Mouse (Mus musculus): ENCODE results near the gene Sgcd. TPM values are rescaled to one million over a fixed set of nuclear protein-coding genes. Genes with fewer than 3 reads are reported as not detected.
"Not testable (repeated sequence)": the region's sequence is repeated elsewhere in the genome, so short reads cannot be mapped to it uniquely, and the experiment has no call there.

The Sgcd gene
- total RNA-seq, 4 experiments from 2014 or later = 11.7 to 14.7 (median 12.5) TPM

DNA sequence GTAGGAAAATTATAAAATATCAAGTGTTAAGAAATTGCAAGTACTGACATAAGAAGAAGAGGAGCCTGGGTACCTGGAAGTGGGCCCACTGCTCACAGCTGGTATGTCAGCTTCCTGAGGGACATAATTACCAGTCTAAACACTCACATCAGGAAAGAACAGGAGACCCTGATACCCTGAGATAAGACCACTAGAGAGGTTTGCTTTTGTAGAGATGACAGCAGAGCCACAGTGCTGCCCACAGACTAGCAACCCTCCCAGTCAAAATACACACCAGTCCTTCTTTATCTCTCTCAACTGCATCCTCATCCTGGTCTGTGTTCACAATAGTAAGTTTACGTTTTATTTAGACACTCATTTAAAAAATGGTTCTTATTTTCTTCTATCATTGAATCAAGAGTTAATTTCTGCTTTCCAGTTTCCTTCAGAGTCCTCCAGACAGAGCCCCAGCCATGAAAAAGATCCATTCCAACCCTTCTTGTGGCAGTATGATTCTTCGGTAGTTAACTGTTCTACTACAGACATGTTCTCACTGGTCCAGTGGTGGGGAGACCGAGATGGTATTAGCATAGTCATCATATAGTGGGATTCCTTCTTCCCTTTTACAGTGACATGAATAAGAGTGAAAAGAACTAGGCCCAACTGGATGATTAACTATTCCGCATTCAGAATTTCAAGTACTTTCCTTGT, 211.4 kb downstream of the Sgcd start:
- DNase-seq (ENCODE audit: low spot score in 2 of 2) = no peak

DNA sequence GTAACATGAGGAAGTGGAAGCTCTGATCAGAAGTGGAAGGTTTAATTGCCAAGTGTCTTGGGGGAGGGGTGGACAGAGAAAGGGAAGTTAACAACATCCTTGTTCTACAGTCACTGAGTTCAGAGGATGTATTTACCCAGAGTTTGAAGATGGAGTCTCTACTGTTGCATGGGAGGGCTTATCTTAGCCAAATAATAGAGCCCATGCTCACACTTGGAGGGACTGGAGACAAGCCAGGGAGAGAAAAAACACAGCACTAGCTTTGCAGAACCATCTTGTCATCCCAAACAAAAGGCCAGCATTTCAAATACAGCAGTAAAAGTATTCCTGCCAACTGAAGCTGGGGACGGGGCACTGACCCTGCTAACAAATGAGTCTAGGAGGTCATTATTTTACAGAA, 212.8 kb downstream of the Sgcd start:
- DNase-seq (ENCODE audit: low spot score in 2 of 2) = no peak

DNA sequence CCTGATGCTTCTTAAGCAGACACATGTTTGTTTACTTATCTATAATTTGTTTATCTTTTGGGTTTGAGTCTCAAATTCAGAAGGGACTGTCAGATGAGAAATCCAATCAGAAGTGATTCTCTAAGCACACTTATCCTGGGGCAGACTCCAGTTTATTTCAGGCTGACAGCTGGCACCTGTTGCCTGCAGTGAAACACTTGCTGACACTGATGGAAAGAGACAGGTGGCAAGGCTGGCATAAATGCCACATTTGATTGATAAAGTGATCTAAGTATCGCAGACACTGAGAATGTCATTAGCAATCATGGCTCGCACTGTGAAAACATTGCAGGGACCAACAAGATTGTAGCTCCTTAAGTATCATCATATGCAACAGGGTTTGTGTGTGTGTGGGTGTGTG, 222.9 kb downstream of the Sgcd start:
- DNase-seq (ENCODE audit: low spot score in 2 of 2) = no peak

DNA sequence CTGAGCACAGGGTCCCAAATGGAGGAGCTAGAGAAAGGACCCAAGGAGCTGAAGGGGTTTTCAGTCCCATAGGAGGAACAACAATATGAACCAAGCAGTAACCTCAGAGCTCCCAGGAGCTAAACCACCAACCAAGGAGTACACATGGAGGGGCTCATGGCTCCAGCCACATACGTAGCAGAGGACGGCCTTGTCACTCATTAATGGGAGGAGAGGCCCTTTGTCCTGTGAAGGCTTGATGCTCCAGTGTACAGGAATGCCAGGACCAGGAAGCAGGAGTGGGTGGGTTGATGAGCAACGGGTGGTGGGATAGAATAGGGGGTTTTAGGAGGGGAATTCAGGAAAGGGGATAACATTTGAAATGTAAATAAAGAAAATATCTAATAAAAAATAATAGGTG, 225.2 kb downstream of the Sgcd start:
- DNase-seq (ENCODE audit: low spot score in 2 of 2) = not testable (repeated sequence)

DNA sequence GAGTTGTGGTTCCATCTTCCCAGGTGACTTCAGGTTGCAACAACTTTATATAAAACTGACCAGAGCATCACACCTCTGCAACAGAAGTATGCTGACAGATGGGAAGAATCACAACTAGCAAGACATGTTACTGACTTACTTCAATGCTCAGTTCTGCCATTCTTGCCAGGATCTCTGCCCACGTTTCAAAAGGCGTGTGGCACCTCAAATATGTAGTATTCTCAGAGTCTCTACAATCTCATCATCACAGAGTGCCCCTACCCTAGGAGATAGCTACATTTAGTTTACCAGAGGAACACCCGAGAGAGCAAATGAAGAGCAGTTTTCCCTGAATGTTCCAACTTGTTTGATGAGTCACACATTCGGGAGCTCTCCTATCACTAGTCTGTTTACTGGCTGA, 229.8 kb downstream of the Sgcd start:
- DNase-seq (ENCODE audit: low spot score in 2 of 2) = no peak

DNA sequence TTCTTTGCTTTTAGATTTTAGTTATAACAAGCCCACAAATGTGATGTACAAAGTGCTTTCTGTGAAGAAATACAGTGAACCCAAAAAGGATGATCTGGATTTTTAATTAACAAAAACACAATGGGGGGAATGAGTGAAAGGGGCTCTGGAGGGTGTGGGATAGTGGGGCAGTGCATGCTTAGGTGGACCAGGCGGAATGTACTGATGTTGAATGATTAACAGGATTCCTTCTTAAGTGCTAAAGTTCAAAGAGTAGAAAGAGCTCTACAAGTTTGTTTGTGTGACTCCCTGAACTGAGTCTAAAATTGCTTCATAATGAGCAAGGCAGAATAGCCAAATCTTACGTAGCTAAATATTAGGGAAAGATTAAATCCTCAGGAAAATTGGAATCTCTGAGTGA, 246.0 kb downstream of the Sgcd start:
- no peak for DNase-seq (ENCODE audit: low spot score in 2 of 2)

DNA sequence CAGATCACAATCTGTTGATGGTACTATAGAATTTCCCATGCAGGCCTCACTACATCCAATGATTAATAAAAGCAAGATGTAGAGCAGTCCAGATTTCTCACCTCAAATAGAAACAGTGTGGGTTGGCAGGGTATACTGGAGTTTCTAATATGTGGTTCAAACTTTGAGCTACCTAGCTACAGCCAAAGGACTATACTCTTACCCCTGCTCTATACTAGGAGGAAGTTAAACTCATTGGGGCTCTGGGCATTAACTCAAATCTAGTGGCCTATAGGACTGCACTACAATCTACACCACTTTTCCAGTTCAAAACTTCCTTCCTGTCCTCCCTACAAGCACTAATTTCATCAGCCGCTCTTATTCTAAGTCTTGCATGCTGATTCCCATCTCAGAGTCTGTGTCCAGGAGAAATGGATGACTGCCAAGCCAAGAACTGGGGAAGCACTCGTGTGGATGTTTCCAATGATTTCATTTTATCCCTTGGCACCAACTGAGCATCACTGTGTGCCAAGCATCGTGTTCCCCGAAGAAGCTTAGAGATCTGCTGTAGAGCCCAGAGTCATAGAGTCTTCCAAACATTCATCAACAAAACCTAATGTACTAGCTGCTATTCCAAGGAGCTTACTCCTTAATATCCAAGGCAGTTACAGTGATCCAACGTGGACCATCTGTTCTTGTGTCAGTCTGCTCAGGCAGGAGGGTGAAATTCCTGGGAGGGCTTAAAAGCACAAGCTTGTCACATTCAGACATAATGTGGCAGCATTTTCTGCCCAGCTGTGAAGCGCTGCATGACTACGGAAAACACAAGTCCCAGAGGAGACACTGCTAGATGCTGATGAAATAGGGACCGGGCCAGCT, 283.6 kb downstream of the Sgcd start:
- DNase-seq (ENCODE audit: low spot score in 2 of 2) = peak; percentile 5 to 19

DNA sequence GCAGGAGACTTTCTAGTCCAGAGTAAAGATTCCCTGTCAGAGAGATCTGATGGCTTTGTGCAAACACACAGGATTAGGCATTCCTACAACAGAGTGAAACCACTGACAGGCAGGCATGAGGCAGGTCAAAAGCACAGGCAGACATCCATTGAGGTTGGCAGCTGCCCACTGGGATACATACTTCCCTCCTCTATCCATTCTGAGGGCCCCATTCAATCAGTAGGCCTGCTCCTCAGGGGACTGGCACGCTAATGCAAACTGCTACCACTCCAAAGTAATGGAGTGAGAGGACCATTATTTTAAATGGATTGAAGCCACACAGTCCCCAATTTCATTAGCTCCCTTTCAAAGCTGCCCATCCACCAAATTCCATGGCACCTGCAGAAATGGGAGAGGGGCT, 293.2 kb downstream of the Sgcd start:
- no peak for DNase-seq (ENCODE audit: low spot score in 2 of 2)

DNA sequence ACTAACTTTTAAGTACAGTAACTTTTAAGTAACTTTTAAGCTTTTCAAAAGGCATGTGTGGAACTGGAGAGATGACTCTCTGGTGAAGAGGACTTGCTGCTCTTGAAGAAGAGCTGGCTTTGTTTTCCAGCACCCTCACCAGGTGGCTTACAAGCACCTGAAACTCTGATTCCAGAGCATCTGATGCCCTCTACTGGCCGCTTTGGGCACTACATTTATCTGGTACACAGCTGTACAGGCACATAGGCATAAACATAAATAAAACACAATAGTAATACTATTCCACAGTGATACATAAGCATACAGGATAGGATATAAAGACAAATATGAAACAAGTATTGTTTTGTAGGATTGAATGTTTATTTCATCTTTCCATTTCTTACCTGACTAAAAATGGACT, 330.6 kb downstream of the Sgcd start:
- no peak for DNase-seq (ENCODE audit: low spot score in 2 of 2)

DNA sequence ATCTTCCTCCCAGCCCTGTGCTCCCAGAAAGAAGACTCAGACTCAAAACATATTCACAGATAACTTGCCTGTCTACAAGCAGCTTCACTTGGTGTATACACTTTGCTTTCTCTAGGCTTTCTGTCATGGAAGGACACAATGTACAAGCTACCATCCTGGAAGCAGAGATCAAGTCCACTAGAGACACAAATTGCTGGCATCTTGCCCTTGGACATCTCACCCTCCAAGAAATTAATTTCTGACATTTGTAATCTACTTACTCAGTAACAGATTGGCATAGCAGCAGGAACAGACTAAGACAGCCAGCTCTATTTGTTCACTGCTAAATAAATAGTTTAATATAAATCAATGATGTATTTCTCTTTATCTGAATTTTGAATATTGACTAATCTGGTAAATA, 342.9 kb downstream of the Sgcd start:
- no peak for DNase-seq (ENCODE audit: low spot score in 2 of 2)

DNA sequence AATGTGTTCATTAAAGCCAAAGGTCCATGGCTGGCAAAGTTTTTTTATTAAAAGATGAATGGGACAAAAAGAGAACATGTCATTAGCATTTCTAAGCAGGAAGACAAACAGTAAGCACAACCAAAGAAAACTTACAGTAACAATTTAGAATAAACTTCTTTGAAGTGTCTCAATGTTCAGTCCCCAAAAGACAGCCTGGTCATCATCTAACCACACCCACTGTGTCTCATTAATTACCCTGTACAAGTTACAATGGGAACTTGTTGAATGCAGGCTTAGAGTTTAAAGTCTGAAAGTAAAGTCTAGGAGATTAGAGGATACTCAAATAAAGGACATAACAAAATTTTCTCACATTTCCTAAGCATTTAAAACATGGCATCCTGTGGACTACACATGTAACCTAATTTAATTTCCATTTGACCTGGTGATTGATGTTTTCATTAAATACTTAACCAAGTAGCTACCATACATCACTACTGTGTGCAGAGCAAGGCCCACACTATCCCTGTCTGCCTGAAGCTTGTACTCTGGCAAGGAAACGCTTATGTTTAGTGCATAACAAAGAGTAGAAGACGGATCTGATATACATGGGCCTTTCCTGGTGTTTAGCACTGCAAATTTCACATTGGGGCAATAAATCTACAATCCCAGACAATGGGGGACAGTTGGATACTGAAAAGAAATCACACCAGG, 347.1 kb downstream of the Sgcd start:
- no peak for DNase-seq (ENCODE audit: low spot score in 2 of 2)

DNA sequence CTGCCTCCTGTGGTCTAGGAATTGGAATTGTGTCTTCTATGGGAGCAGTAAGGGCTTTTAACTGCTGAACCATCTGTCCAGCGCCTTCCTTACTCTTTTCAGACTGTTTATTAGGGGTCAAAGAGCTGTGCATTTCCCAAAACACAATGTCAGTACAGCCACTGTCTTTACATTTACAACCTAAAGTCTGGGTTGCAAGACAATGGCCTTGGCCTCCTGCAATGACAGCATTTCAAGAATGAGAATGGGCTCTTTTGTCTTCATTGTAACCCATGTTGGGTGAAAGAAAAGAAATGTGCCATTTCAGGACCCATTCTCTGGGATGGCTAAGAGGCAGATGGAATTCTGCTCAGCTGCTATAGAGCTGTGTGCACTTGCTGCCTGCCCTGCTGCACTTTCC, 348.2 kb downstream of the Sgcd start:
- DNase-seq (ENCODE audit: low spot score in 2 of 2) = no peak

DNA sequence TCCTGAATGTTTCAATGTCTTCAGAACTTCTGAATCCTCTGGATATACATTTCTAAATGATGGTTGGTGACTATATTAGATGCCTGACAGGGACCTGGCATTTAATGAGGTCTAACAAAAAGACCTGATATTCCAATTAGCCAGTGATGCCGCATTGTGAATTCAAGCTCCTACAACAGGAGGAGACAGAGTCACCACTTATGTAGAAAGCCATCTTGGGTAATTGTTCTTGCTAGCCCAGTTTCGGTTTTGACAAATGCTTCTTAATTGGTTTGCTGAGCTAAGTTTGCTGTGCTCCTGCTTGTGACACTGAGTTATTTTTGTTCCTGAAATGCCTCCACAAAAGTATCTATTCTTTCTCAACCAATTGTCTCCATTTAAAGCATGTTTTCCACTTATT, 358.6 kb downstream of the Sgcd start:
- DNase-seq (ENCODE audit: low spot score in 2 of 2) = no peak

DNA sequence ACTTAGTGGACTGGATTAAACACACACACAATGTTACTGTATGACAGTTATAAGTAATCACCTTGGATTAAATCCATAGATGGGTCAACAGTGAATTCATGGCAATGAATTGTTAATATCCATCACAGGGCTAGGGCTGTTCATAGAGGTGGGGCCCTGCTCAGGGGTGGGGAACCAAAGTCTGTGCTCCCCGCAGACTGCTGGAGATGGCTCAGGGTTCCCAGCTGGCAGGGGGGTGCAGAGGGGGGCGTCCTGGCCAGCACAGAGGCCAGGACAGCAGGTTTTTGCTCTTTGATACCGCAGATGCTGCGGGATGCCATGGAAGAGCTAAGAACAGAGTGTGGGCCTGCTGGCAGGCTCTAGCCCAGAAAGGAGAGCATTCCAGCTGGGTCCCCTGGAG, 378.9 kb downstream of the Sgcd start:
- DNase-seq (ENCODE audit: low spot score in 2 of 2) = no peak

DNA sequence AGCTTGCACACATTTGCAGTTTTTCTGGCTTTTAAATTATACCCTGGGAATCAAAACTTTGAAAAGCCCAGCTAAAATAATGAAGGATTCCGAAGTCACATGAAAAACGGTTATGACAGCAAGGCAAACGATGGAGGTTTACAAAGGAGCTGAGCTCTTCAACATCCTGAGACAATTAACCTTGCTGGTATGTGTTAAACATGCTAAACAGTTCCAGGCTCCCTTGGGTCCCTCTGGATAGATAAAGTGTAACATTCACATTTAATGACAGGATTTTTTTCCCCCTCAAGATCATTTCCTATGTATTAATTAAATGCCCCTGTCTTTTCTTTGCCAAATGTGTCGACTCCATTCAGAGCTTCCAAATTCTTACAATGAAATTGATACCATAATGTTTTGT, 414.1 kb downstream of the Sgcd start:
- DNase-seq (ENCODE audit: low spot score in 2 of 2) = no peak

DNA sequence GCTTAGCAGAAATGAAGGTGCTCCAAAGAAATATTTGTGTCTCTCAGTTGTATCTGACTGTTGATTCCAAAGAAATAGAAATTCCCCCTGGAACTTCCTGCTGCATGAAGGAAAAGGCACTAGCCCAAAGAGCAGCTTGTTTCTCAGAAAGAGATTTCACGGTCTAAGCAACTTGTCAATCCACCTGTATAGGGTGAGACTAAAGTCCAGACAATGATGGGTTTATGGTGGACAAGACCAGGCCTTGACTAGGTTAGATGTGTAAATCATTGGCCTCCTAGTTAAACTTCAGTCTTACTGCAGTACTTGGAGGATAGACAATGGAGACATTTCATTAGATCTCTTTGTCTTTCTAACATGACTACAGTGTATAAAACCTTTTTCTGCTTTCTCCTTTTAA, 420.3 kb downstream of the Sgcd start:
- DNase-seq (ENCODE audit: low spot score in 2 of 2) = no peak

DNA sequence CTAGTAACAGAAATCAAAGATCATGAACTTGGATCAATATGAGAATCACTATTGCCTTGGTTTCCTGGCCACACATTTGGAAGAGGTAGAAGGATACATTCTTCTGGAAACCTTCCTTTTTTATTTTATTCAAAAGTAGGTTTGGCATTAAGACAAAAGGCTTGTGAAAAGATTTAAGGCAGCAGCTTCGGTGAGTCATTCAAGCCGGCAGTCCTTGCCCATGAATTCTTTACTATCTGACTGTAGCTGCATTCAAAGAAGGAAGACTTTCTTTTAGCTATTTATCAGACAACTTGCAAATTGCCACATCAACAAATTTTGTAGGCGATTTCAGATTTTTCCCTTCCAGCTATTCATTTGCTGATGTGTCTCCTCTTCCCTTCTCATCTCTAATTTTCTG, 422.6 kb downstream of the Sgcd start:
- peak in 1 of 2 experiments; percentile 15 for DNase-seq (ENCODE audit: low spot score in 2 of 2)

DNA sequence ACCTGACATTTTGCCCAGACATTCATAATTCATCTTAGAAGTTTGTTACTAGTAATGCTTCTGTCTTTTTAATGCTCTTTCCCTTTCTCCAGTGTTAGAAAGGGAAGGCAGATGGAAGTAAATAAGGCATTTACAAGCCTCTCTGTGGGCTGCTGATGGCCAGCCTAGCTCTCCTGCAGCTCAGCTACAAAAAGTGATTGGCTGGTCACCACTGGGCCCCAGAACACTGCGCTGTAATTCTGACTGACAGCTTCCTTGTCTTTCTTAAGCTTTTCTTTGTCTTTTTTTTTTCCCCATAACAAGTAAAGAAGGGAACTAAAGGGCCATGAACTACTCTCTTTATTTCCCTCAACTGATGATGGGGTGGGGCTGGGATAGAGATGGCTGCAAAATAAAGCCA, 463.9 kb downstream of the Sgcd start:
- DNase-seq (ENCODE audit: low spot score in 2 of 2) = no peak

DNA sequence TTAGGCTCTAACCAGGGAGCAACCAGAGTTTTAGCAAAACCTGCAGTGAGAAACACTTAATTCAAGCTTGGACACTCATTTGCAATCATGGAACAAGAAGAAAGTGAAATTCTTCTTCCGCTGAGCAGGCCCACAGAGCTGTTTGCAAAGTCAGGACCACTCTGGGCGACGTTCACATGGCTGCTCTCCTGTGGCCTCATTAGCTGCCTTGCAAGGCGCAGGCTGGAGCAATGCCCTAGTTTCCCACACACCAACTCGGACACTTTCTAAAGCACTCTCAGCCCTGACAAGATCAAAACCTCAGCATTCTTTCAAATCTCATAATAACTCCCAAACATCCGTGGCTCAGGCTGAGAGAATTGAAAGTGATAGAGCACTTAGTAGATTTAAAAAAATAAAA, 480.7 kb downstream of the Sgcd start:
- no peak for DNase-seq (ENCODE audit: low spot score in 2 of 2)

DNA sequence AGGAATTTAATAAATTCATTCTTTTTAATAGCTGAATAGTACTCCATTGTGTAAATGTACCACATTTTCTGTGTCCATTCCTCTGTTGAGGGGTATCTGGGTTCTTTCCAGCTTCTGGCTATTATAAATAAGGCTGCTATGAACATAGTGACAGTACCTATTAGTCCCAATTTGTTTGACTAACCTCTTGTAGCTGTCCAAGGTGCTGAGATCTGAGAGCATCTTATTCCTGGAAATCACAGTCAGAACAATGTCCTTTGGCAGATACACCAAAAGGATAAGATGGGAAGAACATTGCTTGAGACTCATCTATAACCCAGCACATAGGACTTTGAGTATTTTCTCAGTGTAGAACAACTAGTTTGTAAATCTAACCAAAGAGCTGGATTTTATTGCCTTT, 485.5 kb downstream of the Sgcd start:
- DNase-seq (ENCODE audit: low spot score in 2 of 2) = not testable (repeated sequence)

DNA sequence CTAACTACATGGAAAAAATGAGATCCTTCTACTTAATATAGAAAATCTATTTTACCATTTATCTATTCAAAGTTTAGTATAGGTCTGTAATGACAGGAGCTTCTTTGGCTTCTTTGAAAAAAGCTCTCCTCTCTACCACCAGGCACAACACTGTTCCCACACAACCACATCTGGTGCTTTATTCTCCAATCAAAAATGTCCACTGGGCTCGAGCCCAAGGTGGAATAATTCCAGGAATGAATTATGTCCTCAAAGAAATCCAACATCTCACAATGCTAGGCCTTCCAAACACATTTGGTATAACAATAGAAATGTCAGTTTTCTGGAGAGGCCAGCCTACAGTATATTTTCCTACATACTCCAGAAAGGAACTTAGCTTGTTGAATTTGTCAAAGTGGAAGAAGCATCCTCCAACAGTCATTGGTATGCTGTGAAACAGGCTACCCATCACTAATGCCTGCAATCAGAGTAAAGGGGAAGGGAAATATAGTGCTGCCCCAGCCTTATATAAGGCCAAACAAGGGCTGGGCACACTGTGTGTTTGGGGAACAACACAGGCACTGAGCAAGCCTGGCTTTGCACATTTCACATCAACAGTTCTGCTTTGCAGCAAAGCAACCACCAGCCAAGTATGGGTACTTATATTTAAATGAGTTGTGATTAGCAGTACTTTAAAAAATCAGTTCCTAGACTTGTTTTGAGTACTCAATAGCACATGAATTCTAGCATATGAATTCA, 515.1 kb downstream of the Sgcd start:
- DNase-seq (ENCODE audit: low spot score in 2 of 2) = peak in 1 of 2 experiments; percentile 30

DNA sequence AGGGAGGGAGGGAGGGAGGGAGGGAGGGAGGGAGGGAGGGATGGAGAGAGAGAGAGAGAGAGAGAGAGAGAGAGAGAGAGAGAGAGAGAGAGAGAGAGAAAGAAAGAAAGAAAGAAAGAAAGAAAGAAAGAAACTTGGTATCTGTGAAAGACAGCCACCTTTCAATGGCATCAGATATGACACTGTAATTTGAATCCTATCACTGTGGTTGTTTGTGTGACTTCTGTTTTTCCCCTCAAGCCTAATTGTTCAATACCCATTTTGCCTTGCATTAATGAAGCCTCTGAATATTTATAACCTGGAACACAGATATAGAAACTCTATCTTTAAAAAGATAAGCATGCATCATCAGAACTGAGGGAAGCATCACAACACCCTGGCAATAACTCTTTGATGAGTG, 528.1 kb downstream of the Sgcd start:
- DNase-seq (ENCODE audit: low spot score in 2 of 2) = not testable (repeated sequence)

Measured in left cerebral cortex, adult 8-10 months (tissue).